Mouse (Mus musculus) liver, embryonic 15.5 days (tissue): ENCODE measurements around the gene Tapbp. TPM values are rescaled to one million over a fixed set of nuclear protein-coding genes. Genes with fewer than 3 reads are reported as not detected.

Source experiments
- ATAC-seq: fragments of 200-750 bp; cut with Nextera tagmentation; 2 replicates; pipeline ENCODE4 v1.8.0; 2017; ENCODE audit warnings: moderate number of reproducible peaks, mild to moderate bottlenecking, moderate library complexity; ENCODE audit not compliant: insufficient read depth
- H3K27ac ChIP-seq: fragments of 300-500 bp; sonication (generic); replicated peaks from 2 replicates; pipeline ENCODE4 v1.5.1; 2015; ENCODE audit warnings: mild to moderate bottlenecking, inconsistent platforms
- H3K27me3 ChIP-seq: fragments of 300-500 bp; sonication (generic); 2 replicates; pipeline ENCODE4 v1.6.1; 2015; ENCODE audit warnings: mild to moderate bottlenecking, inconsistent platforms
- H3K36me3 ChIP-seq: fragments of 300-500 bp; sonication (generic); replicated peaks from 2 replicates; pipeline ENCODE4 v1.6.1; 2015; ENCODE audit warnings: moderate library complexity, mild to moderate bottlenecking, inconsistent platforms
- H3K4me1 ChIP-seq: fragments of 300-500 bp; sonication (generic); replicated peaks from 2 replicates; pipeline ENCODE4 v1.6.1; 2015; ENCODE audit warnings: inconsistent platforms
- H3K4me2 ChIP-seq: fragments of 300-500 bp; sonication (generic); 2 replicates; pipeline ENCODE4 v1.6.1; 2015; ENCODE audit warnings: moderate library complexity, mild to moderate bottlenecking, inconsistent platforms
- H3K4me3 ChIP-seq: fragments of 300-500 bp; sonication (generic); replicated peaks from 2 replicates; pipeline ENCODE4 v1.5.1; 2015; ENCODE audit warnings: mild to moderate bottlenecking, inconsistent platforms
- H3K9ac ChIP-seq: fragments of 300-500 bp; sonication (generic); 2 replicates; pipeline ENCODE4 v1.6.1; 2015; ENCODE audit warnings: moderate library complexity, mild to moderate bottlenecking, inconsistent platforms
- H3K9me3 ChIP-seq: fragments of 300-500 bp; sonication (generic); replicated peaks from 2 replicates; pipeline ENCODE4 v1.6.1; 2016; ENCODE audit warnings: inconsistent platforms
- WGBS: fragments of 180-500 bp; shearing (Covaris S2); methylation state at CpG from one replicate; pipeline ENCODE4 v1.1.7; 2015; ENCODE audit warnings: mixed read lengths; ENCODE audit not compliant: insufficient replicate concordance; 5-methylcytosine and 5-hydroxymethylcytosine counted together
- polyA plus RNA-seq: library from polyadenylated mRNA; unstranded; fragments of >200 nt; fragmentation: Nextera tagmentation; extraction: Ambion mirVana; gene quantifications from 2 replicates; pipeline ENCODE4 v1.2.1, GENCODE M21; 2015

Tapbp gene
- polyA plus RNA-seq, 1 experiment from 2014 or later, result 33.3 TPM

DNA sequence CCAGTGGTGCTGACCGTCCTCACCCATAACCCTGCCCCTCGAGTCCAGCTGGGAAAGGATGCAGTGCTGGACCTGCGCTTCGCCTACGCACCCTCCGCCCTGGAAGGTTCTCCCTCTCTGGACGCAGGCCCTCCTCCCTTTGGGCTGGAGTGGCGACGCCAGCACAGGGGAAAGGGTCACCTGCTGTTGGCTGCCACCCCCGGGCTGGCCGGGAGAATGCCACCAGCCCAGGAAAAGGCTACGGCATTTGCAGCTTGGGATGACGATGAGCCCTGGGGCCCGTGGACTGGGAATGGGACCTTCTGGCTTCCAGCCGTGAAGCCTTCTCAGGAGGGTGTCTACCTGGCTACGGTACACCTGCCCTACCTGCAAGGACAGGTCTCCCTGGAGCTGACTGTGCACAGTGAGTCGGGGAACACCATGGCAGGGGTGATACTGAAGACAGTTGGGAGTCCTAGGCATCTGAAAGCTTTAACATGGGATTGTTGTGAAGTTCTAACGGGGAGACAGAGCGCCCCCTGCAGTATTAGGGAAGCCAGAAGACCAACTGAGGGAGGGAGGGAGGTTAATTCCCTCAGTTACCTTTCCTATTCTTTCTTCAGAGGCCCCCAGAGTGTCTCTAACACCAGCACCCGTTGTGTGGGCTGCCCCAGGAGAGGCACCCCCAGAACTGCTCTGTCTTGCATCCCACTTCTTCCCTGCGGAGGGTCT is 9.9 kb downstream of the Tapbp start:
- no peak overlapping the region for H3K4me2 ChIP-seq
- ATAC-seq, result no peak
- no peak overlapping the region; the same call in 1 of the 2 replicates for H3K27ac ChIP-seq
- H3K4me1 ChIP-seq, result peaks cover 70% of the 10 kb centered on the region
- no peaks in the 10 kb centered on the region for H3K9me3 ChIP-seq
- H3K4me3 ChIP-seq, result no peak overlapping the region
- 84% methylated on average over 21 of the region's 21 CpGs for WGBS
- H3K27me3 ChIP-seq, result no peaks in the 10 kb centered on the region
- H3K36me3 ChIP-seq, result peaks cover 42% of the 10 kb centered on the region
- no peak overlapping the region for H3K9ac ChIP-seq

DNA sequence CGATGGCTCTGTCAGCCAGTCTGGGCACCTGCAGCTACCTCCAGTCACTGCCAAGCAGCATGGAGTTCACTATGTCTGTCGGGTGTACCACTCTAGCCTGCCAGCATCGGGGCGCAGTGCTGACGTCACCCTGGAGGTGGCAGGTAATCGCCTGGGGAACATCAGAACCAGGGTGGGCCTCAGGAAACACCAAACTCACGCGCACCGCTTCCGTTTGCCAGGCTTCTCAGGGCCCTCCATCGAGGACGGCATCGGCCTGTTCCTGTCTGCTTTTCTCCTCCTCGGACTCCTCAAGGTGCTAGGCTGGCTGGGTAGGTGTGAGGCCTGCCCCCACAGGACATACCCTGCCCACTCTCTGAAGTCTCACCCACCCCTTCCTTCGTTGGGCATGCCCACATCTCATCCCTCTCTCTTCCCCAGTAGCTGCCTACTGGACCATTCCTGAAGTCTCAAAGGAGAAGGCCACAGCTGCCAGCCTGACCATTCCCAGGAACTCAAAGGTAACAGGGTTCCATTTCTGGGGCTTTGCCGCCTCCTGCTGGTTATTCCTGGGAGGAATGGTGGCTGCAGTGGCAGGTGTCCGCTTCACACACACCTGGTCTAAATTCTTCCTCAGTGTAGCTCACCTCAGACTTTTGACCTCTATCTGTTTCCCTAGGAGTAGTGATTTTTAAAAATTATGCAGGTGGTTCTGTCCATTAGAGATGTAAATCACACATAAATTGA is 10.7 kb downstream of the Tapbp start:
- no peak overlapping the region for H3K4me3 ChIP-seq
- no peaks in the 10 kb centered on the region for H3K9me3 ChIP-seq
- 74% methylated on average over 17 of the region's 17 CpGs for WGBS
- H3K4me2 ChIP-seq, result no peak overlapping the region
- no peaks in the 10 kb centered on the region for H3K27me3 ChIP-seq
- H3K36me3 ChIP-seq, result peaks cover 42% of the 10 kb centered on the region
- H3K4me1 ChIP-seq, result peaks cover 71% of the 10 kb centered on the region
- H3K9ac ChIP-seq, result no peak overlapping the region
- no peak overlapping the region; the same call in 1 of the 2 replicates for H3K27ac ChIP-seq
- no peak for ATAC-seq

DNA sequence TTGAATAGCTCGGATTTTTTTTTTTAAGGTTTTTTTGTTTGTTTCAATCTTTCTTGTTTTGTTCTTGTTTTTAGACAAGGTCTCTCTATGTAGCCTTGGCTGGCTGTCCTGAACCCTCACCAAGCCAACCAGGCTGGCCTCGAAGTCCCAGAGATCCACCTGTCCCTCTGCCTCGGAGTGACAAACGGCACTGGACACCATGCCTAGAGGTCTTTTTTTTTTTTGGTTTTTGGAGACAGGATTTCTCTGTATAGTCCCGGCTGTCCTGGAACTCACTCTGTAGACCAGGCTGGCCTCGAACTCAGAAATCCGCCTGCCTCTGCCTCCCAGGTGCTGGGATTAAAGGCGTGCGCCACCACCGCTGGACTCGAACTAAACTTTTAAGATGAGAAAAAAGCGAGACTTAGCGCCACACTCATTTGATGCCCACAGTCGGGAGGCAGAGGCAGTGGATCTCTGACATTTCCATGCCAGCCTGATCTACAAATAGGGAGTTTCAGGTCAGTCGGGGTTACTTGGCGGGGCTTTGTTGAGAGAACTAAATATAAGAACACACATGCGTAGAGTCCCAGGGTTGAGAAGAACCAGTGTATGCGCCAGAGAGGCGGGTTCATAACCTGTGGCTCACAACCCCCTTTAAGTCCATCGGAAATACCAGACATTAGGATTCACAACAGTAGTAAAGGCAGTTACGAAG is 12.7 kb downstream of the Tapbp start:
- peaks cover 79% of the 10 kb centered on the region for H3K4me1 ChIP-seq
- H3K4me2 ChIP-seq, result peak overlapping the region; percentile 99

DNA sequence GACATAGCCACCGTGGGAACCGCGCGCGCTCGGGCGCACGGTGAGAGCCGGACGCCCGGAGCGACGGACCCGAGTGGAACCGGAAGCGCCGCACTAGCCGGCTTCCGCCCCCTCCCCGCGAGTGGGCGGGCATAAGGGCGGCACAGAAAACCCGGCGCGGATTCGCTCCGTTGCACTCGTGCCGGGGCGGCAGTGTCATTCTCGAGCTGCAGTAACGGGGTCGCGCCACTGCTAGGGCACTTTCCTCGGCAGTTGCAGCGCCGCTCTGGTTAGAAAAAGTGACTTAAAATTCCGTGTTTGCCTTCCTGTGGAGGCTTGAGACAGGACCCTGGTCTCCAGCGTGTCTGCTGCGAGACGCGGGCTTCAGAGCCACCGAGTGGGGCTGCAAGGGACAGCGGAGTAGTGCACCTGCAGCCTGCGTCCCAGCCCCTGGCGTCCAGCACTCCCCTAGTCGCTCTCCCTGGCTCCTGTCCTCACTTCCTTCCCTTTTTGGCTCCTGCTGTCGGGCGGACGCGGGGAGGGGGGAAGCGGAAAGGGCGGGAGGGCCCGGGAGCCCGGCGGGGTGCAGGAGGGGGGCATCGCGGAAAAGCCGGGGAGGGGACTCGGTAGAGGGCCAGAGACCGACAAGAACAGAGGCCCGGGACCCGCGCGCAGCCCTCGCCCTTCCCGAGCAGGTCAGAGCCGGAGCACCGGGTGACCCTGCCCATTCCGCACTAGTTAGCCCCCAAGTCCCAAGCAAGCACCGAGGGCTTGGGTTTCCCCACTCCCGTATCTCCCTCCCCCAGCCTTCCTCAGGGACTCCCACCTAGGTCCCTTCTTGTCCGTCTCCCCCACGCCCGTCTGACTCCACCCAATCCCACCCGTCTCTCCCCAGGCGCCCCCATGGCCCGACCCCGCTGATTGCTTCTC is 13.9 kb downstream of the Tapbp start, which contains the start of gene Rgl2:
TSS of gene Rgl2 (plus strand) at position 173 of the 909 bp plus-strand sequence.
- under 1% methylated on average over 78 of the region's 80 CpGs for WGBS
- H3K4me1 ChIP-seq, result peaks cover 68% of the 10 kb centered on the region
- peaks cover 55% of the 10 kb centered on the region for H3K36me3 ChIP-seq

More for the DNA sequence above, 12.7 kb downstream of the Tapbp start:
- Histone ChIP-seq H3K27ac (peak overlapping the region; percentile 93), H3K9me3 (no peaks in the 10 kb centered on the region), H3K4me3 (peak overlapping the region; percentile 75), H3K27me3 (no peaks in the 10 kb centered on the region), H3K9ac (peak overlapping the region; percentile 86), H3K36me3 (peaks cover 48% of the 10 kb centered on the region)
- ATAC-seq, result no peak
- 50% methylated on average over 21 of the region's 21 CpGs for WGBS

DNA sequence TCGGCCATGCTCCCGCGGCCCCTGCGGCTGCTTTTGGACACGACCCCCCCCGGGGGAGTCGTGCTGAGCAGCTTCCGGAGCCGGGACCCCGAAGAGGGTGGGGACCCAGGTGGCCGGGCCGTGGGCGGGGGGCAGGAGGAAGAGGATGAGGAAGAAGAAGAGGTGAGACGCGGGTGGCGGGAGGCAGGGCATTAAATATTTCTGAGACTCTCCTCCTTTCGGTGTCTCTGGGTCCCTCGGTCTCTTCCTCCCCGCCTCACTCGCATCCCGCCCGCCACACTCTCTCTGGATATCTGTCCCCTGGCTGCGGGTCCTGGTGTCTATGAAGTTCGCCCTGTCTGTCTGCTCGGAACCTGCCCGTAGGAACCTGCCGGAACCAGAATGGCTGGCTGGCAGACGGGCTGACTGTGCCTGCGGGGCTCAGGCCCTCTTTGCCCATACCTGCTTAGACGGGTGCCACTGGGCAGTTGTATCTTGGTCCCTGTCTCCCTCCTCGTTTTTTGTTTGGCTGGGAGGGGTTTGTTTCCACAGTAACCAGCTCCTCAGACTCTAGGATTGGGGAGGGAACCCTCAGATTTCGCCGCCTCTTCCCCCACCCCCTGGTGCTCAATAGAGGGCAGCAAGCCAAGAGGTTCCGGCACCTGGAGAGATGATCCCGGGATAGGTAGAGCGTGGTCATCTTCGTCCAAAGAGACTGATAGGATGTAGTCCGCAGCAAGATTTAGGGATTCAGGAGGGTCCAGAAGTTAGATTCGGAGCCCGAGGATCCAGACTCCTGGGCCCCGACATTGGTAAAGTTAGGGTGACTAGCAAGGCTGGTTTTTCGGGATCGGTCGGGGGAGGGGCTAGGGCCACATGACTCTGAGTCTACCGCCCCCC is 14.8 kb downstream of the Tapbp start:
- H3K27me3 ChIP-seq, result no peaks in the 10 kb centered on the region
- peaks cover 61% of the 10 kb centered on the region for H3K4me1 ChIP-seq
- peaks cover 56% of the 10 kb centered on the region for H3K36me3 ChIP-seq
- peak; percentile 6; the same call in 1 of the 2 replicates for ATAC-seq
- H3K27ac ChIP-seq, result peak overlapping the region; percentile 93
- 1% methylated on average over 45 of the region's 45 CpGs for WGBS
- peak overlapping the region; percentile 86 for H3K9ac ChIP-seq
- peak overlapping the region; percentile 99 for H3K4me2 ChIP-seq
- H3K9me3 ChIP-seq, result no peaks in the 10 kb centered on the region
- peak overlapping the region; percentile 75 for H3K4me3 ChIP-seq

More for the DNA sequence above, 13.9 kb downstream of the Tapbp start, which contains the start of gene Rgl2:
- peak within 1 kb of the TSS; percentile 93 for H3K27ac ChIP-seq
- peak; percentile 78 for ATAC-seq
- peak within 1 kb of the TSS; percentile 99 for H3K4me2 ChIP-seq
- peak within 1 kb of the TSS; percentile 86 for H3K9ac ChIP-seq
- H3K4me3 ChIP-seq, result peak within 1 kb of the TSS; percentile 75
- no peaks in the 10 kb centered on the region for H3K9me3 ChIP-seq
- H3K27me3 ChIP-seq, result no peaks in the 10 kb centered on the region

GRCm38 (mm10) chr17:33931159-33931866 is 15.6 kb downstream of the Tapbp start:
- H3K4me2 ChIP-seq, result peak overlapping the region; percentile 99
- H3K36me3 ChIP-seq, result peaks cover 53% of the 10 kb centered on the region
- peak overlapping the region; percentile 75 for H3K4me3 ChIP-seq
- H3K4me1 ChIP-seq, result peaks cover 55% of the 10 kb centered on the region
- no peaks in the 10 kb centered on the region for H3K9me3 ChIP-seq
- no peaks in the 10 kb centered on the region for H3K27me3 ChIP-seq
- ATAC-seq, result no peak
- H3K9ac ChIP-seq, result peak overlapping the region; percentile 86; the same call in 1 of the 2 replicates
- 40% methylated on average over 18 of the region's 18 CpGs for WGBS
- H3K27ac ChIP-seq, result peak overlapping the region; percentile 53; the same call in 1 of the 2 replicates

- ATAC-seq, result no peak
- peaks cover 55% of the 10 kb centered on the region for H3K4me1 ChIP-seq
- no peak overlapping the region for H3K9ac ChIP-seq
- H3K27ac ChIP-seq, result no peak overlapping the region
- no peak overlapping the region for H3K4me3 ChIP-seq
- H3K36me3 ChIP-seq, result peaks cover 51% of the 10 kb centered on the region
- 89% methylated on average over 11 of the region's 11 CpGs for WGBS
- H3K27me3 ChIP-seq, result no peaks in the 10 kb centered on the region
- H3K9me3 ChIP-seq, result no peaks in the 10 kb centered on the region
- peak overlapping the region; percentile 13; the same call in 1 of the 2 replicates for H3K4me2 ChIP-seq
These were observed 16.2 kb downstream of the Tapbp start for GRCm38 (mm10) chr17:33931947-33932346.

DNA sequence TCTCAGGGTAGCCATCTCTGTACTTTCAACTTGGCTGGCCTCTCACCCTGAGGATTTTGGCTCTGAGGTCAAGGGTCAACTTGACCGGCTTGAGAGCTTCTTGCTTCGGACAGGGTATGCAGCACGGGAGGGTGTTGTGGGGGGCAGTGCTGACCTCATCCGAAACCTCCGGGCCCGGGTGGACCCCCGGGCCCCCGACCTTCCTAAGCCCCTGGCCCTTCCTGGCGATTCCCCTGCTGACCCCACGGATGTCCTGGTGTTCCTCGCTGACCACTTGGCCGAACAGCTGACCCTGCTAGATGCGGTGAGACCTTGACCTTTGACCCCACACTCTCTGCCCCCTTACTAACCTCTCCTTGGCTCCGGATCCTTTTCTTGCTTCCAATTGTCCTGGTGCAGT is 16.7 kb downstream of the Tapbp start:
- 83% methylated on average over 14 of the region's 14 CpGs for WGBS
- H3K36me3 ChIP-seq, result peaks cover 53% of the 10 kb centered on the region
- no peak overlapping the region for H3K4me2 ChIP-seq
- H3K27ac ChIP-seq, result no peak overlapping the region
- no peak overlapping the region for H3K9ac ChIP-seq
- no peak for ATAC-seq
- no peak overlapping the region for H3K4me3 ChIP-seq
- peaks cover 52% of the 10 kb centered on the region for H3K4me1 ChIP-seq
- no peaks in the 10 kb centered on the region for H3K9me3 ChIP-seq
- H3K27me3 ChIP-seq, result no peaks in the 10 kb centered on the region

DNA sequence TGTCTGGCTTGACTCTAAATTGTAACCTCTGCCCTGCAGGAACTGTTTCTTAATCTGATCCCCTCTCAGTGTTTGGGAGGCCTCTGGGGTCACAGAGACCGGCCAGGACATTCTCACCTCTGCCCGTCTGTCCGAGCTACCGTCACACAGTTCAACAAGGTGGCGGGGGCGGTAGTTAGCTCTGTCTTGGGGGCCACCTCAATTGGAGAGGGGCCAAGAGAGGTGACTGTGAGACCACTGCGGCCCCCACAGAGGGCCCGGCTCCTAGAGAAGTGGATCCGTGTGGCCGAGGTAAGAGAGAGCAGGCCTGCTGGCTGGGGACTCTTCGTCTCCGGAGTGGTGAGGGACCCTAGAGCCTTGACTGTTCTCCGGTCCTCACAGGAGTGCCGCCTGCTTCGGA is 17.3 kb downstream of the Tapbp start:
- Histone ChIP-seq H3K27ac (no peak overlapping the region), H3K36me3 (peaks cover 51% of the 10 kb centered on the region), H3K9me3 (no peaks in the 10 kb centered on the region), H3K4me2 (no peak overlapping the region), H3K9ac (no peak overlapping the region), H3K4me3 (no peak overlapping the region), H3K27me3 (no peaks in the 10 kb centered on the region), H3K4me1 (peaks cover 47% of the 10 kb centered on the region)
- no peak for ATAC-seq
- 83% methylated on average over 15 of the region's 15 CpGs for WGBS
